Mouse (Mus musculus) kidney, embryonic 14.5 days (tissue): Measurements from ENCODE around the gene Icmt. TPM values are rescaled to one million over a fixed set of nuclear protein-coding genes. Genes with fewer than 3 reads are reported as not detected.

ENCODE experiments used
- ATAC-seq: fragments of 200-750 bp; cut with Nextera tagmentation; 2 replicates; pipeline ENCODE4 v1.8.0; 2017; ENCODE audit warnings: moderate number of reproducible peaks, mild to moderate bottlenecking, moderate TSS enrichment, moderate library complexity; ENCODE audit not compliant: low FRiP score, low TSS enrichment
- H3K27ac ChIP-seq: fragments of 300-500 bp; sonication (generic); 2 replicates; pipeline ENCODE4 v1.5.1; 2014; ENCODE audit warnings: low read depth, mild to moderate bottlenecking, low read length, moderate library complexity, mixed read lengths
- H3K27me3 ChIP-seq: fragments of 300-500 bp; sonication (generic); 2 replicates; pipeline ENCODE4 v1.6.1; 2014; ENCODE audit warnings: mild to moderate bottlenecking, low read length; ENCODE audit not compliant: control insufficient read depth, insufficient read depth
- H3K36me3 ChIP-seq: fragments of 300-500 bp; sonication (generic); 2 replicates; pipeline ENCODE4 v1.6.1; 2014; ENCODE audit warnings: low read length, mixed read lengths; ENCODE audit not compliant: control insufficient read depth, insufficient read depth
- H3K4me1 ChIP-seq: fragments of 300-500 bp; sonication (generic); 2 replicates; pipeline ENCODE4 v1.6.1; 2014; ENCODE audit warnings: low read length, mixed read lengths; ENCODE audit not compliant: control insufficient read depth, insufficient read depth
- H3K4me2 ChIP-seq: fragments of 300-500 bp; sonication (generic); replicated peaks from 2 replicates; pipeline ENCODE4 v1.6.1; 2014; ENCODE audit warnings: low read depth, mild to moderate bottlenecking, low read length
- H3K4me3 ChIP-seq: fragments of 300-500 bp; sonication (generic); 2 replicates; pipeline ENCODE4 v1.5.1; 2014; ENCODE audit warnings: mild to moderate bottlenecking, low read length
- H3K9ac ChIP-seq: fragments of 300-500 bp; sonication (generic); 2 replicates; pipeline ENCODE4 v1.6.1; 2014; ENCODE audit warnings: low read depth, mild to moderate bottlenecking, low read length, moderate library complexity
- H3K9me3 ChIP-seq: fragments of 300-500 bp; sonication (generic); 2 replicates; pipeline ENCODE4 v1.6.1; 2016; ENCODE audit warnings: low read length; ENCODE audit not compliant: control insufficient read depth
- WGBS: fragments of 180-500 bp; shearing (Covaris S2); extraction: QIAGEN DNeasy Blood & Tissue Kit; methylation state at CpG from one replicate; pipeline ENCODE4 v1.1.7; 2014; 5-methylcytosine and 5-hydroxymethylcytosine counted together
- polyA plus RNA-seq: library from polyadenylated mRNA; unstranded; fragments of >200 nt; fragmentation: Nextera tagmentation; extraction: Ambion mirVana; gene quantifications from 2 replicates; pipeline ENCODE4 v1.2.1, GENCODE M21; 2014

The Icmt gene
- polyA plus RNA-seq, 1 experiment from 2014 or later = 28.1 TPM

DNA sequence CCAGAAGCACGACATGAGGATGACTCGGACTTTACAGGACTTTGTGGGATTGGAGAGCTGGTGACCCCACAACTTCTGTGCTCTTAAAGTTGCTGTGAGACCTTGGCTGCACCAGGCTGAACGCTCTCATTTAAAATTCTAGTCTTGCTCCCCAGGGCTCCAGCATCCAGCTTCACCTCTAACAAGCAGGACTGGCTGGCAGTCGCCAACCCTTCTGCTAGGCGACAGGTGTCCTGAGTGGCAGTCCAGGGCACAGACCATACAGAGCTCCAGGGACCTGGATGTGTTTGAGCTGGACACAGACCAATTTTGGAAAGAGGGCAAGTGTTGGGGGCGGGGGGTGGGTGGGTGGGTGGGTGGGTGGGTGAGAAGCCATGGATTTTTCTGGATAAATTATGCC lies 40.7 kb downstream of the Icmt start:
- no peaks in the 10 kb centered on the region for H3K9me3 ChIP-seq
- no peak overlapping the region for H3K4me2 ChIP-seq
- H3K27ac ChIP-seq = no peak overlapping the region
- peaks cover 39% of the 10 kb centered on the region for H3K27me3 ChIP-seq
- peaks cover 23% of the 10 kb centered on the region for H3K36me3 ChIP-seq
- no peak overlapping the region for H3K9ac ChIP-seq
- no peak for ATAC-seq
- WGBS = 27% methylated on average over 6 of the region's 6 CpGs
- no peak overlapping the region for H3K4me3 ChIP-seq
- peaks cover 14% of the 10 kb centered on the region; the same call in 1 of the 2 replicates for H3K4me1 ChIP-seq

DNA sequence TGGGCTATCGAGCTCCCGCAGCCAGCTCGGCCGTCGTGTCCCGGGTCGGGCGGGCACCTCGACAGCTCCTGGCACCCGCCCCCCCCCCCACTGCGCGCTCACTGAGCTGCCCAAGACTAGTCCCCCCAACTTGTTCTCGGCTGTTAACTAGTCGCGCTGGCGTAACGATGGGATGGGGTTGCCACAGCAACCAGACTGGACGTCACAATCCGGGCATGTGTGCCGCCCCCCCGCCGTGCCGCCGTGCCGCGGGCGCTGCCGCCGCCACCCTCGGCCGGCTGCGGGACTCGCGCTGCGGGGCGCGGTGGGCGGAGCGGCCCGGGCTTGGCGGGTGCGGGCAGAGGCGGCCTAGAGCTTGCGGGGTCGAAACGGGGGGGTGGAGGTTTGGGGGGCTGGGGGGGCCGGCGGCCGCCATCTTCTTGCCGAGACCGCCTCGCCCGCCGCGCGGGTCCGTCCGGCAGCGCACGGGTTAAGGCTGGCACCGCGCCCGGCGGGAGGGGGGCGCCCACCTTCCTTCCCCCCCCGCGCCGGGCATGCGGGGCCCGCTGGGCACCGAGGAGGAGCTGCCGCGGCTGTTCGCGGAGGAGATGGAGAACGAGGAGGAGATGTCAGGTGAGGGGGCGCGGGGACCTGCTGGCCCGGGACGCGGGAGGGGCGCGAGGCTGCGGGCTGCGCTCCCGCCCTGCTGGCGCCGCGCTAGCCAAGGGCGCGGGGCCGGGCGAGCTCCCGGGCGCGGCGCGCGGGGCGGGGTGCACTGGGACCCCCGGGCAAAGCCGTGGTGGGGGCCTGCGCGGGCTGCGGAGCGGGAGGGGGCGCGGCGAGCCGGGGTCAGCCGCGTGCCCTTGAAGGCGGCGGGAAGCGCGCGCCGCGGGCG lies 41.6 kb downstream of the Icmt start, which contains the start of gene Chd5:
Chd5 (plus strand) TSS at position 233 of the 874 bp plus-strand sequence.
- Histone ChIP-seq H3K27me3 (peaks cover 39% of the 10 kb centered on the region), H3K27ac (no peak within 1 kb of the TSS), H3K4me2 (peak within 1 kb of the TSS; percentile 96), H3K4me1 (peaks cover 14% of the 10 kb centered on the region; the same call in 1 of the 2 replicates), H3K4me3 (peak within 1 kb of the TSS; percentile 41), H3K36me3 (peaks cover 14% of the 10 kb centered on the region), H3K9ac (peak within 1 kb of the TSS; percentile 52), H3K9me3 (no peaks in the 10 kb centered on the region)
- peak; percentile 18; the same call in 1 of the 2 replicates for ATAC-seq
- 1% methylated on average over 97 of the region's 120 CpGs for WGBS

- Histone ChIP-seq H3K9ac (peak overlapping the region; percentile 52), H3K36me3 (peaks cover 7% of the 10 kb centered on the region), H3K4me1 (peaks cover 14% of the 10 kb centered on the region; the same call in 1 of the 2 replicates), H3K9me3 (no peaks in the 10 kb centered on the region), H3K27ac (no peak overlapping the region), H3K4me3 (peak overlapping the region; percentile 41), H3K27me3 (peaks cover 39% of the 10 kb centered on the region), H3K4me2 (peak overlapping the region; percentile 96)
- under 1% methylated on average over 11 of the region's 26 CpGs for WGBS
- ATAC-seq = no peak; the same call in 1 of the 2 replicates
These were observed 42.3 kb downstream of the Icmt start for GRCm38 (mm10) chr4:152339293-152339790.

DNA sequence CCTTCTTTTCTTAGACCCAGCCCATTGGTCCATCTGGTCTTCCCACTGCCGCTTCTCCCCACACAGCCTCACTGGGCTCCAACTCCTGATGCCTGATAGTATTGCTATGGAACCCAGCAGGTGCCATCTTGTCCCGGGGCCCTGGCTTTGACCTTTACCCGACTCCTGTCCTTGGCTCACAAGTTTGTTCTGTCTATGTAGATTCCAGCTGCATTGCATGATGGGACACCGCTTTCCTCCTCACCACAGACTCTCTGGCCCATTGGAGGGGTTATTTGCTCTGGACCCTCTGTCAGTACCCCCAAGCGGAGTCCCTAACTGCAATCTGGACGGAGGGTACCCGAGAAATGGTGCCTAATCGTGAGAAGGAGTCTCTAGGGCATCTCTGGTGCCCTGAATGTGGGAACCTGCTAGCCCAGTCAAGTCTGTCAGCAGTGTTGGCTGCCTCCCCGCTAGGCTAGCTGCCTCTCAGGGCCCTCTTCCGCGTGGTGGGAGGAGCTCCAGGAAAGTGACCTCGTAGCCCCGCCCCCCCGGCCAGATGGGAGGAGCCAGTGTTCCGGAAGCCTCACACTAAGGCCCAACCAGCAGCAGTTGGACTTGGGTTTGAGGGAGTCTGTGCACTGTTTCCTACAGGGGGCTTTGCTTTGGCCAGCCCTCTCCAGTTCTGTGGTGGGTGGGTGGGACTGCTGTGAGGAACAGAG lies 43.7 kb downstream of the Icmt start:
- Histone ChIP-seq H3K9me3 (no peaks in the 10 kb centered on the region), H3K4me3 (no peak overlapping the region), H3K27me3 (peaks cover 43% of the 10 kb centered on the region), H3K36me3 (no peaks in the 10 kb centered on the region), H3K4me1 (peaks cover 14% of the 10 kb centered on the region; the same call in 1 of the 2 replicates), H3K9ac (no peak overlapping the region), H3K4me2 (no peak overlapping the region), H3K27ac (no peak overlapping the region)
- WGBS = 37% methylated on average over 15 of the region's 15 CpGs
- ATAC-seq = 0 out of 2 replicates have a peak, but pooled peaks have one; percentile 7

DNA sequence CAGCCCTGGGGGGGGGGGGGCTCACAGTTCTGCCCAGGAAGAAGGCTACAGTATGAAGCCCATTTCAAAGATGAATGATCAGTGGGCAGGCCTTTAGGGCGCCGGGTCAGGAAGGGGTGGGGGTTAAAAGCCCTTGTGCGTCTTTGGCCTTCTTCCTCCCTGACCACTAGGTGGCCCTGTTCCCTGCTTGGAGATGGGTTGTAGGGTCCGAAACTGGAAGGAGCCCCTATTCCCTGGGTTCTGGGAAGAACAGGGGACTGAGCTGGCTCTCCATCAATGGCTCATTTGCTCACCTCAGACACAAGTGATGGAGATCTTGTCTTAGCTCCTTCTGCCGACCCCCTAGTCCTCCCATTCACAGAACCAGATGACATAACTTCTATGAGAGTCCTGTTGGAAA lies 46.3 kb downstream of the Icmt start:
- Histone ChIP-seq H3K4me1 (peaks cover 13% of the 10 kb centered on the region; the same call in 1 of the 2 replicates), H3K27me3 (peaks cover 30% of the 10 kb centered on the region), H3K36me3 (no peaks in the 10 kb centered on the region), H3K9me3 (no peaks in the 10 kb centered on the region), H3K4me3 (no peak overlapping the region), H3K4me2 (no peak overlapping the region), H3K27ac (no peak overlapping the region), H3K9ac (no peak overlapping the region)
- WGBS = 11% methylated on average over 5 of the region's 5 CpGs
- no peak for ATAC-seq

DNA sequence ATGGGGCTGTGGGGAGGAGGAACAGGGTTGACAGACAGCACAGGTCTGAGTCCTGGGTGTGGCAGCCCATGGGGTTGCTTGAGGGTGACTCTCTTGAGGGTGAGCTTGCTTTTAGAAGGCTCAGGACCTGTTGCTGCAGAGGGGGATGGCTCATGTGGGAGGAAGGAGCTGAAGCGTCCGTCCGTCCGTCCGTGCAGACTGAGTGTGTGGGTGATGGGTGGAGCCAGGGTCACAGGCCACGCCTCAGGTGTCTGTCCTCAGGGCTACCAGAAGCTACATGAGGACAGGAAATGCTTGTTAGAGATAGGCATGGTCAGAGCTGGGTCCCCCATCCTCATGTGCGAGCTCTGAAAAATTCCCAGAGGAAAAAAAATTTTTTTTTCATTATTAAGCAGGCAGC lies 47.6 kb downstream of the Icmt start:
- WGBS = 49% methylated on average over 7 of the region's 7 CpGs
- Histone ChIP-seq H3K4me2 (no peak overlapping the region), H3K27me3 (peaks cover 25% of the 10 kb centered on the region), H3K36me3 (no peaks in the 10 kb centered on the region), H3K27ac (no peak overlapping the region), H3K9me3 (no peaks in the 10 kb centered on the region), H3K4me1 (peaks cover under 1% of the 10 kb centered on the region; the same call in 1 of the 2 replicates), H3K4me3 (no peak overlapping the region), H3K9ac (no peak overlapping the region)
- no peak for ATAC-seq

GRCm38 (mm10) chr4:152345120-152345889 lies 48.3 kb downstream of the Icmt start:
- no peak overlapping the region for H3K9ac ChIP-seq
- H3K27ac ChIP-seq = no peak overlapping the region
- H3K36me3 ChIP-seq = no peaks in the 10 kb centered on the region
- WGBS = 49% methylated on average over 7 of the region's 7 CpGs
- peaks cover 23% of the 10 kb centered on the region for H3K27me3 ChIP-seq
- no peak for ATAC-seq
- H3K4me1 ChIP-seq = peaks cover 4% of the 10 kb centered on the region; the same call in 1 of the 2 replicates
- no peaks in the 10 kb centered on the region for H3K9me3 ChIP-seq
- H3K4me2 ChIP-seq = no peak overlapping the region
- H3K4me3 ChIP-seq = no peak overlapping the region

- no peaks in the 10 kb centered on the region for H3K36me3 ChIP-seq
- H3K4me1 ChIP-seq = peaks cover 4% of the 10 kb centered on the region; the same call in 1 of the 2 replicates
- no peak overlapping the region for H3K4me2 ChIP-seq
- 5% methylated on average over 17 of the region's 17 CpGs for WGBS
- no peaks in the 10 kb centered on the region for H3K9me3 ChIP-seq
- H3K4me3 ChIP-seq = no peak overlapping the region
- no peak for ATAC-seq
- no peak overlapping the region for H3K9ac ChIP-seq
- no peak overlapping the region for H3K27ac ChIP-seq
- H3K27me3 ChIP-seq = peaks cover 18% of the 10 kb centered on the region
These were observed 52.9 kb downstream of the Icmt start for GRCm38 (mm10) chr4:152349837-152350381.
